Mouse (Mus musculus) neural tube, embryonic 11.5 days (tissue): ENCODE measurements around the gene Olfr6. TPM values are rescaled to one million over a fixed set of nuclear protein-coding genes. Genes with fewer than 3 reads are reported as not detected.
"Not testable (repeated sequence)": the region's sequence is repeated elsewhere in the genome, so short reads cannot be mapped to it uniquely, and the experiment has no call there.

Source experiments
- ATAC-seq: fragments of 200-750 bp; cut with Nextera tagmentation; 2 replicates; pipeline ENCODE4 v1.8.0; 2017; ENCODE audit warnings: moderate number of reproducible peaks, mild to moderate bottlenecking, moderate TSS enrichment, moderate library complexity; ENCODE audit not compliant: insufficient read depth, low FRiP score, low TSS enrichment
- DNase-seq: peaks from one replicate; pipeline ENCODE4 v3.0.0-alpha.2; 2015; ENCODE audit warnings: low spot score
- H3K27ac ChIP-seq: fragments of 300-500 bp; sonication (generic); 2 replicates; pipeline ENCODE4 v1.5.1; 2014; ENCODE audit warnings: low read depth, mild to moderate bottlenecking, low read length
- H3K27me3 ChIP-seq: fragments of 300-500 bp; sonication (generic); 2 replicates; pipeline ENCODE4 v1.6.1; 2014; ENCODE audit warnings: mild to moderate bottlenecking, low read length, mixed read lengths; ENCODE audit not compliant: control insufficient read depth, insufficient read depth
- H3K36me3 ChIP-seq: fragments of 300-500 bp; sonication (generic); 2 replicates; pipeline ENCODE4 v1.6.1; 2014; ENCODE audit warnings: mild to moderate bottlenecking, low read length, moderate library complexity, mixed read lengths; ENCODE audit not compliant: control insufficient read depth, insufficient read depth
- H3K4me1 ChIP-seq: fragments of 300-500 bp; sonication (generic); 2 replicates; pipeline ENCODE4 v1.6.1; 2014; ENCODE audit warnings: low read length, mixed read lengths; ENCODE audit not compliant: control insufficient read depth, insufficient read depth
- H3K4me2 ChIP-seq: fragments of 300-500 bp; sonication (generic); 2 replicates; pipeline ENCODE4 v1.6.1; 2014; ENCODE audit warnings: low read depth, mild to moderate bottlenecking, moderate library complexity
- H3K4me3 ChIP-seq: fragments of 300-500 bp; sonication (generic); 2 replicates; pipeline ENCODE4 v1.5.1; 2014; ENCODE audit warnings: low read depth, low read length
- H3K9ac ChIP-seq: fragments of 300-500 bp; sonication (generic); 2 replicates; pipeline ENCODE4 v1.6.1; 2014; ENCODE audit warnings: mild to moderate bottlenecking, low read length
- H3K9me3 ChIP-seq: fragments of 300-500 bp; sonication (generic); 2 replicates; pipeline ENCODE4 v1.6.1; 2016; ENCODE audit warnings: low read length; ENCODE audit not compliant: control insufficient read depth
- WGBS: fragments of 180-500 bp; shearing (Covaris S2); extraction: QIAGEN DNeasy Blood & Tissue Kit; methylation state at CpG from one replicate; pipeline ENCODE4 v1.1.7; 2014; 5-methylcytosine and 5-hydroxymethylcytosine counted together
- polyA plus RNA-seq: library from polyadenylated mRNA; unstranded; fragments of >200 nt; fragmentation: Nextera tagmentation; extraction: Ambion mirVana; gene quantifications from 2 replicates; pipeline ENCODE4 v1.2.1, GENCODE M21; 2014

Olfr6 gene
- not detected in 2 replicates for polyA plus RNA-seq

DNA sequence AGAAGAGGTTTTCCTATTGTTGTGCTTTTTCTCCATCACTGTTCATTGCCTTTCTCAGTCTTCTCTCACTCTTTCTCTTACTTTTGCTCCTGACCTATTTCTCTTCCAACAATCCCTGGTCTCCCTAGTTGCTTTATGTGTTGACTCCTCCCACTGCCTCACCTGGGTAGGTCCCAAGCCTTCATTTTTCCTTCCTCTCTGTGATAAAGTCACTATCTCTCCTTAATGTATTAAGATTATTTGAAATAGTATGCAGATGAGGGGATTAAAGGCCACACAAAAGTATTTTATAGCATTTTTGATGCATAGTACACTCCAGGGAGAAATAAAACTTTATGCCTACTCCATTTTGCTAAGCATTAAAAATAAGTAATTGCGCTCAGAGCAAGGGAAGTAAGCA, at the start of gene Olfr6:
Olfr6 (minus strand) TSS at position 101 of the 400 bp plus-strand sequence.
- no peak for DNase-seq
- ATAC-seq = no peak
- Histone ChIP-seq H3K9me3 (no peaks in the 10 kb centered on the region), H3K4me3 (no peak within 1 kb of the TSS), H3K27ac (no peak within 1 kb of the TSS), H3K4me2 (no peak within 1 kb of the TSS), H3K4me1 (no peaks in the 10 kb centered on the region), H3K36me3 (no peaks in the 10 kb centered on the region), H3K27me3 (no peaks in the 10 kb centered on the region), H3K9ac (no peak within 1 kb of the TSS)
- 81% methylated on average over 1 of the region's 1 CpGs for WGBS

DNA sequence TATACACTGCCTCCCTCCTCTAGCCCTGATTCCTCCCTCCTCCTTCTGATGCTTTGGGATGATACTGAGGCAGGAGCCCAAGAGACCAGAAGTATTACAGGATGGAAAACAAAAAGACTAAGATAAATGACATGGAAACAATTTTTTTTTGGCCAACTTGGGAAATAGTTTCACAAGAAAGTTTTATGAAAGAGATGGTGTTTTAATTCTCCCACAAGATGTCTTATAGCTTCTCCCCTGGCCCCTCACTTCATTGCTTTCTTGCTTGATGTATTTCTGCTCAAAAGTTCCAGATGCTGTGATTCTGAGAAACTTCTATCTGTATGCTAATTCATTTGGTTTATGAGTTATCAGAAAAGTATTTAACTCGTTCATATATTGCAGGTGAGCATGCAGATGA, 42.2 kb upstream of the Olfr6 start, which contains the start of gene Olfr2:
Olfr2 (minus strand) TSS at position 101 of the 400 bp plus-strand sequence.
- H3K4me1 ChIP-seq = no peaks in the 10 kb centered on the region
- no peak within 1 kb of the TSS for H3K9ac ChIP-seq
- no peaks in the 10 kb centered on the region for H3K9me3 ChIP-seq
- H3K4me3 ChIP-seq = no peak within 1 kb of the TSS
- 63% methylated on average over 1 of the region's 1 CpGs for WGBS
- H3K36me3 ChIP-seq = no peaks in the 10 kb centered on the region
- ATAC-seq (no peak), DNase-seq (no peak)
- H3K27me3 ChIP-seq = no peaks in the 10 kb centered on the region
- no peak within 1 kb of the TSS for H3K4me2 ChIP-seq
- H3K27ac ChIP-seq = no peak within 1 kb of the TSS

DNA sequence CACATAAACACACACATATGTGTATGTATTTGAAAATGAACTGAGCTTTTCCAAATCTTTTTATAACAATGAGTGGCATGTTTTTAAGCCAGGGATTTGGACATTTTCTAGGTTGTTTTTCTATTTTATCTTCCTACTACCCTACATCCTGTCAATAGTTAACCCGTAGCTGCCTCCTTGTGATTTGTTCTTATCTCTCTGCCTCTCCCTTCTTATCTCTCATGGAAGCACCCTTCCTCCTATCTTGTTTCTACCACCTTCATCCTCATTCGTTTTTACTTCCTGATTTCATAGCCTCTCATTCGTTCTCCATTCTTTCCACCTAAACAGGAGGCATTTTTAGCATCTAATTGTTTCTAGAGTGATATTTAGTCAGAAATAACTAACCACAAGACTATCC, 40.4 kb upstream of the Olfr6 start:
- Histone ChIP-seq H3K4me2 (no peak overlapping the region), H3K27me3 (no peaks in the 10 kb centered on the region), H3K36me3 (no peaks in the 10 kb centered on the region), H3K4me3 (no peak overlapping the region), H3K9me3 (no peaks in the 10 kb centered on the region), H3K4me1 (no peaks in the 10 kb centered on the region), H3K9ac (no peak overlapping the region), H3K27ac (no peak overlapping the region)
- 78% methylated on average over 3 of the region's 3 CpGs for WGBS
- DNase-seq = no peak
- no peak for ATAC-seq

DNA sequence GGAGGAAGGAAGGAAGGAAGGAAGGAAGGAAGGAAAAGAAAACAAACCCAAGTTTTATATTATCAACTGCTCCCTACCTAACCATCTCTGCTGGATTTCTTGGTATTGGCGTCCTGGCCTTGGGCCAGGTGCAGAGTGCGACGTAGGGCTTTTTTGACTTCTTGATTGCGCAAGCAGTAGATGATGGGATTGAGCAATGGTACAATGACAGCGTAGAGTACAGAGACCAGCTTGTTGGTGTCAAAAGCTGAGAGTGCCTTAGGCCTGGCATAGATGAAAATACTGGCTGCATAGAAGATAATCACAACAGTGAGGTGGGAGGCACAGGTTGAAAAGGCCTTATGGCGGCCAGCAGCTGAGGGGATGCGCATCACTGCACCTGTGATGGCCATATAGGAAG, 37.1 kb upstream of the Olfr6 start:
- no peaks in the 10 kb centered on the region for H3K9me3 ChIP-seq
- DNase-seq (no peak), ATAC-seq (no peak)
- H3K27me3 ChIP-seq = no peaks in the 10 kb centered on the region
- 94% methylated on average over 7 of the region's 7 CpGs for WGBS
- H3K36me3 ChIP-seq = no peaks in the 10 kb centered on the region
- H3K4me3 ChIP-seq = no peak overlapping the region
- H3K4me2 ChIP-seq = no peak overlapping the region
- no peak overlapping the region for H3K9ac ChIP-seq
- no peak overlapping the region for H3K27ac ChIP-seq
- H3K4me1 ChIP-seq = no peaks in the 10 kb centered on the region

DNA sequence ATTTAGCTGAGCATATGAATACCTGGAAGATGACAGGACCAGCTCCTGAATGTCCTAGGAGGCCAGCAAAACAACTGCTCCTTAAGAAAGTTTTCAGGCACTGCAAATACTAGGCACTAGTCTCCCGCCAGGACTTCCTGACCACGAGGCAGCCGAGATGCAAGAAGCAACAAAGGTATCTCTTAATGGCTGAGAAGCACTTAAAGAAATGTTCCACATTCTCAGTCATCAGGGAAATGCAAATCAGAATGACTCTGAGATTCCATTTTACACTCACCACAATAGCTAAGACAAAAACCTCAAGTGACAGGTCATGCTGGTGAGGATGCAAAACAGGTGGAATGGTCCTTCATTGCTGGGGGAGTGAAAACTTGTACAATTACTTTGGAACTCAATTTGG, 21.5 kb upstream of the Olfr6 start:
- no peak overlapping the region for H3K4me3 ChIP-seq
- H3K9me3 ChIP-seq = no peaks in the 10 kb centered on the region
- DNase-seq (no peak), ATAC-seq (no peak)
- WGBS = 88% methylated on average over 3 of the region's 3 CpGs
- no peaks in the 10 kb centered on the region for H3K36me3 ChIP-seq
- H3K9ac ChIP-seq = no peak overlapping the region
- H3K4me1 ChIP-seq = no peaks in the 10 kb centered on the region
- H3K4me2 ChIP-seq = no peak overlapping the region
- no peaks in the 10 kb centered on the region for H3K27me3 ChIP-seq
- H3K27ac ChIP-seq = no peak overlapping the region

DNA sequence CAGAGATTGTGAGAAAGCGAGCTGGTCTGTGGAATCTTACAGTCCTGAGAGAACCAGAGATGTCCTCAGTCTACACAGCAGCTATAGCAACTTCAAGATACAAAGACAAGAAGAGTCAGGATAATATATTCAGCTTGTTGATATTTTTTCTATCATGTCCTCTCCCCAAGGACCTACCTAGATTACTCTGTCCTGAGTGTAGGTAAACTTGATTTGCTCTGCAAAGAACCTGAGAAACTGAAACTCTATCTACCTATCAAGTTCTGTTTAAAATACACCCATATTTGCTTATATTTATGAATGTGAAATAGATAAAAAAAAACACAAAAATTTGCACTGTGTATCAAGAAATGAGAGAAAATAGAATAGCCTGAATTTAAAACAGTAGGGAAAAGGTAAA, 11.6 kb upstream of the Olfr6 start, which contains the start of gene Olfr711:
Olfr711 (minus strand) TSS at position 101 of the 400 bp plus-strand sequence.
- Histone ChIP-seq H3K9ac (no peak within 1 kb of the TSS), H3K27me3 (no peaks in the 10 kb centered on the region), H3K36me3 (no peaks in the 10 kb centered on the region), H3K27ac (no peak within 1 kb of the TSS), H3K4me2 (no peak within 1 kb of the TSS), H3K4me3 (no peak within 1 kb of the TSS), H3K9me3 (no peaks in the 10 kb centered on the region), H3K4me1 (no peaks in the 10 kb centered on the region)
- 74% methylated on average over 1 of the region's 1 CpGs for WGBS
- no peak for ATAC-seq
- no peak for DNase-seq

DNA sequence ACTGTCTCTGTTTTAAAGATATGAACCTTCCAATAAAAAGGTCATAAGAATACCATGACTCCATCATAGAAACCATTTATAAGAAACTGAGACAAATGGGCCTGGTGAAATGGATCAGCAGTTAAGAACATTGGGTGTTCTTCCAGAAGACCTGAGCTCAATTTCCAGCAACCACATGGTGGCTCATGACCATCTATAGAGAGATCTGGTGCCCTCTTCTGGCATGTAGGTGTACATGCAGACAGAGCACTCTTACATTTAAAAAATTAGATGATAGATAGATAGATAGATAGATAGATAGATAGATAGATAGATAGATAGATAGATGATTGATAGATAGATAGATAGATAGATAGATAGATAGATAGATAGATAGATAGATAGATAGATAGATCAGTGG, 3.8 kb upstream of the Olfr6 start:
- not testable (repeated sequence) for H3K4me3 ChIP-seq, H3K9me3 ChIP-seq, ATAC-seq, H3K36me3 ChIP-seq, H3K9ac ChIP-seq, H3K4me1 ChIP-seq, H3K27me3 ChIP-seq, H3K4me2 ChIP-seq, H3K27ac ChIP-seq, DNase-seq

DNA sequence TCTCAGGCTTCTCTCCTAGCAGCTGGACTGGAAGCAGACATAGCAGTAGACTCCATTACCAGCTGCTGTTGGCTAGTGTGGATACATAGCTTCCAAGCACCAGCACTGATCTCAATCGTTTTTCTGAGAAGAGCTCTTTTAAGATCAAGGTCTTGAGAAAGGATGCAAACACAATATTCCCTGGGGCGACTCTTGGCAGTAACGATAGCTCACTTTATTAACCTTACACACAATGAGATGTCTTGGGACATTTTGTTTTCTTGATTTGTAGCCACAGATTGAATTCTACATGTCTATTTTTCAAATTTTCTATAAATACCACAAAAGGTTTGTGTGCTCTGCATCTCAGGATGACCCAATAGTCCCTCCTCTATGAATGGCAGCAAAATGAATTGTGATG, 15.5 kb downstream of the Olfr6 start, which contains the start of gene Olfr710:
Olfr710 (minus strand) TSS at position 101 of the 400 bp plus-strand sequence.
- H3K27me3 ChIP-seq = no peaks in the 10 kb centered on the region
- 86% methylated on average over 3 of the region's 3 CpGs for WGBS
- no peaks in the 10 kb centered on the region for H3K36me3 ChIP-seq
- DNase-seq (no peak), ATAC-seq (no peak)
- no peak within 1 kb of the TSS for H3K27ac ChIP-seq
- no peaks in the 10 kb centered on the region for H3K9me3 ChIP-seq
- no peak within 1 kb of the TSS for H3K9ac ChIP-seq
- H3K4me2 ChIP-seq = no peak within 1 kb of the TSS
- H3K4me3 ChIP-seq = no peak within 1 kb of the TSS
- no peaks in the 10 kb centered on the region for H3K4me1 ChIP-seq

DNA sequence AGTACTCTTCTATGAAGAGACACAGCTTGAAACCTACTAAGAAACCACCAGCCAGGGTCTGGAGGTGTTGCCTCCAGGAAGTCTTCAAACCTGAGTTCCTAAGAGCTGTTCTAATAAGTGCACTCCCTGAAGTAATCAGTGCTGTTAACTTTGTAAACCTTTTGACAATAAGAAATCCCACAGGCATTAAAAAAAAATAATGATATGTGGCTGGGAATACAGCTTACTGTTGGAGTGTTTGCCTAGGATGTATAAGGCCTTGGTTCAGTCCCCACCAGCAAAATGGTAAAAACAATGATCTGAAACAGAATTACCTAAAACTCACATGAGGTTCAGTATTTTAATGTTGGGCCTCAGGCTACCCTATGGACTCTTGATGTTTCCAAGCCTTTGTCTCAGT, 31.6 kb downstream of the Olfr6 start, which contains the start of gene Olfr709-ps1:
Olfr709-ps1 (minus strand) TSS at position 101 of the 400 bp plus-strand sequence.
- Histone ChIP-seq H3K9ac (no peak within 1 kb of the TSS), H3K36me3 (no peaks in the 10 kb centered on the region), H3K27ac (no peak within 1 kb of the TSS), H3K4me2 (no peak within 1 kb of the TSS), H3K9me3 (no peaks in the 10 kb centered on the region), H3K27me3 (no peaks in the 10 kb centered on the region), H3K4me3 (no peak within 1 kb of the TSS), H3K4me1 (no peaks in the 10 kb centered on the region)
- no peak for ATAC-seq
- no peak for DNase-seq
